Mouse (Mus musculus) liver (tissue): ENCODE data around the gene Tmem132d.
"Not testable (repeated sequence)": the region's sequence is repeated elsewhere in the genome, so short reads cannot be mapped to it uniquely, and the experiment has no call there.

Experiments used
- DNase-seq: peaks from one replicate; pipeline ENCODE4 v3.0.0-alpha.2; 2020; ENCODE audit warnings: mixed read lengths

Tmem132d gene

GRCm38 (mm10) chr5:128072616-128073015 is 360.3 kb downstream of the Tmem132d start:
- no peak for DNase-seq

- DNase-seq: no peak
Observed at GRCm38 (mm10) chr5:128041781-128042180, 391.1 kb downstream of the Tmem132d start.

GRCm38 (mm10) chr5:128040036-128040435 is 392.8 kb downstream of the Tmem132d start:
- DNase-seq: no peak

GRCm38 (mm10) chr5:128027076-128027475 is 405.8 kb downstream of the Tmem132d start:
- no peak for DNase-seq

GRCm38 (mm10) chr5:128004666-128005065 is 428.2 kb downstream of the Tmem132d start:
- no peak for DNase-seq

GRCm38 (mm10) chr5:127996526-127997245 is 436.2 kb downstream of the Tmem132d start:
- no peak for DNase-seq

- DNase-seq: no peak
Observed at GRCm38 (mm10) chr5:127993460-127993859, 439.4 kb downstream of the Tmem132d start.

- DNase-seq: no peak
Observed at GRCm38 (mm10) chr5:127990826-127991225, 442.1 kb downstream of the Tmem132d start.

GRCm38 (mm10) chr5:127980003-127980358 is 452.9 kb downstream of the Tmem132d start:
- not testable (repeated sequence) for DNase-seq

GRCm38 (mm10) chr5:127979329-127980002 is 453.4 kb downstream of the Tmem132d start:
- no peak for DNase-seq

GRCm38 (mm10) chr5:127976661-127977060 is 456.2 kb downstream of the Tmem132d start:
- DNase-seq: no peak

GRCm38 (mm10) chr5:127965700-127966099 is 467.2 kb downstream of the Tmem132d start:
- no peak for DNase-seq

GRCm38 (mm10) chr5:127962656-127963055 is 470.2 kb downstream of the Tmem132d start:
- no peak for DNase-seq

- no peak for DNase-seq
Observed at GRCm38 (mm10) chr5:127956511-127957097, 476.3 kb downstream of the Tmem132d start.

- no peak for DNase-seq
Observed at GRCm38 (mm10) chr5:127954231-127954790, 478.6 kb downstream of the Tmem132d start.

GRCm38 (mm10) chr5:127952800-127953199 is 480.1 kb downstream of the Tmem132d start:
- no peak for DNase-seq

GRCm38 (mm10) chr5:127950574-127950973 is 482.3 kb downstream of the Tmem132d start:
- DNase-seq: peak; percentile 8

- no peak for DNase-seq
Observed at GRCm38 (mm10) chr5:127947275-127947674, 485.6 kb downstream of the Tmem132d start.

- not testable (repeated sequence) for DNase-seq
Observed at GRCm38 (mm10) chr5:127942171-127942570, 490.7 kb downstream of the Tmem132d start.

- DNase-seq: no peak
Observed at GRCm38 (mm10) chr5:127937914-127938313, 495.0 kb downstream of the Tmem132d start.

- DNase-seq: no peak
Observed at GRCm38 (mm10) chr5:127929687-127930086, 503.2 kb downstream of the Tmem132d start.

- DNase-seq: no peak
Observed at GRCm38 (mm10) chr5:127926686-127927085, 506.2 kb downstream of the Tmem132d start.

- no peak for DNase-seq
Observed at GRCm38 (mm10) chr5:127924106-127924505, 508.8 kb downstream of the Tmem132d start.

- DNase-seq: no peak
Observed at GRCm38 (mm10) chr5:127919171-127919570, 513.7 kb downstream of the Tmem132d start.
